Mouse (Mus musculus): ENCODE data around the gene Amer3. TPM values are rescaled to one million over a fixed set of nuclear protein-coding genes. Genes with fewer than 3 reads are reported as not detected.
"Not testable (repeated sequence)": the region's sequence is repeated elsewhere in the genome, so short reads cannot be mapped to it uniquely, and the experiment has no call there.

The Amer3 gene
- polyA plus RNA-seq, 1 experiment from 2014 or later, result 0.64 TPM

DNA sequence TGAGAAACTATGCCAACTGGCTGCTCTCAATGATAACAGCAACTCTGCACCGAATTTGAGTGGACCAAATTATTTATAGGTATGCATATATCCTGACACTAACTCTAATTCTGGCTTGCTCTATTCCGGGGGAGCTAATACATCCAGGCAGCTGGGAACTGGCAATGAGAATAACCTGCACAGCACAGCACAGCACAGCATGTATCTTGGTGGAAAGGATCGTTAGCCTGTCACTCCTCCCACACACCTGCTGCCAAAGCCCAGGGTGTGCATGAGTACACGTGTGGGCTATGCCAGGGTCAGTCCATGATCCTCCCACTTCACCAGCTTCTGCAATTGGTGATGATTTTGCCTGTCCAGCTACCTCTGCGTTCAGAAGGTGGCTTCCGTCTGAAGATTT, 8.0 kb upstream of the Amer3 start:
- H3K9me3 ChIP-seq, result no peaks in the 10 kb centered on the region
- DNase-seq (ENCODE audit: low spot score), result no peak
- 86% methylated on average over 6 of the region's 6 CpGs for WGBS
- H3K36me3 ChIP-seq (replicated peaks), result no peaks in the 10 kb centered on the region
- no peak overlapping the region for H3K27ac ChIP-seq (replicated peaks)
- H3K4me3 ChIP-seq, result no peak overlapping the region
- H3K27me3 ChIP-seq (replicated peaks; ENCODE audit: low read depth, poor library complexity, severe bottlenecking), result no peaks in the 10 kb centered on the region
- H3K4me1 ChIP-seq, result no peaks in the 10 kb centered on the region

DNA sequence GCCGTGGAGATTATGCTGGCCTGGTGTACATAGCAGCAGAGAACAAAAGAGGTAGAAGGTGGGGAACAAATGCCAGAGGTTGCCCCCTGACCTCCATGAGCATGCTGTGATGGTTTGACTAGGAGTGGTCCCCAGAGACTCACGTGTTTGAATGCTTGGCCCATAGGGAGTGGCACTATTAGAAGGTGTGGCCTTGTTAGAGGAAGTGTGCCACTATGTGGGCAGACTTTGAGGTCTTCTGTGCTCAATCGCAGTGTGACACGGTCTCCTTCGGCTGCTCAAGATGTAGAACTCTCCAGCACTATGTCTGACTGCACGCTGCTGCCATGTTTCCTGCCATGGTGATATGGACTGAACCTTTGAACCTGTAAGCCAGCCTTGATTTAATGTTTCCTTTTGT, 6.2 kb upstream of the Amer3 start:
- Histone ChIP-seq H3K27ac (replicated peaks) (no peak overlapping the region), H3K4me3 (no peak overlapping the region), H3K9me3 (no peaks in the 10 kb centered on the region), H3K4me1 (no peaks in the 10 kb centered on the region), H3K36me3 (replicated peaks) (no peaks in the 10 kb centered on the region), H3K27me3 (replicated peaks; ENCODE audit: low read depth, poor library complexity, severe bottlenecking) (peaks cover 9% of the 10 kb centered on the region)
- WGBS, result 85% methylated on average over 6 of the region's 6 CpGs
- DNase-seq (ENCODE audit: low spot score), result no peak

DNA sequence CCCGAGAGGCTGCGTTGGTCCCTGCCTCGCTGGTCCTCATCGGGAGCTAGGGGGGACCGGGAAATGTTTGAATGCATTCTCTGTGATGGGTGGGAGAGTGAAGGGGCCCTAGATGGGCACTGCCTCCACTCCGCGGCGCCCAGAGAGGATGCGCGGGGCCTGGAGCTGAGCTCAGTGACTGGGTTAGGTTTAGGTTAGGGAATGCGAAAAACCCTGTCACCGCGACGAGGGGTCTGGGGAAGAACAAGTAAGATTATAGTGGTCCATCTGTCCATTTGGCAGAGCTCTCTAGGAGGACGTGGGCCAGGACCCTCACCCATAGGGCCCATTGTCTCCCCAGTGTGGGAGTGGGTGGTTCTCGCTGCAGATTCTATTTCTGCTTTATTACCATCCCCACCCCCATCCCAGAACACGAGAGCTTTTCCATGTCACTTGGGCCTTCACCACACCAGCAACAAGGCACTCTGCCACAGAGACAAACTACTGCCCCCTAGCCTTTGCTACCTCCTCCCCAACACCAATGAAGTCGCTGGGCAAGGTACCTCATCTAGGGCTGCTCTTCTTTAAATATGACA, 412 bp downstream of the Amer3 start:
- H3K27me3 ChIP-seq (replicated peaks; ENCODE audit: low read depth, poor library complexity, severe bottlenecking), result peaks cover 41% of the 10 kb centered on the region
- H3K27ac ChIP-seq (replicated peaks), result no peak overlapping the region
- no peaks in the 10 kb centered on the region for H3K9me3 ChIP-seq
- H3K4me3 ChIP-seq, result peak overlapping the region; percentile 58
- WGBS, result 3% methylated on average over 18 of the region's 18 CpGs
- peaks cover 14% of the 10 kb centered on the region for H3K4me1 ChIP-seq
- no peak for DNase-seq (ENCODE audit: low spot score)
- no peaks in the 10 kb centered on the region for H3K36me3 ChIP-seq (replicated peaks)

DNA sequence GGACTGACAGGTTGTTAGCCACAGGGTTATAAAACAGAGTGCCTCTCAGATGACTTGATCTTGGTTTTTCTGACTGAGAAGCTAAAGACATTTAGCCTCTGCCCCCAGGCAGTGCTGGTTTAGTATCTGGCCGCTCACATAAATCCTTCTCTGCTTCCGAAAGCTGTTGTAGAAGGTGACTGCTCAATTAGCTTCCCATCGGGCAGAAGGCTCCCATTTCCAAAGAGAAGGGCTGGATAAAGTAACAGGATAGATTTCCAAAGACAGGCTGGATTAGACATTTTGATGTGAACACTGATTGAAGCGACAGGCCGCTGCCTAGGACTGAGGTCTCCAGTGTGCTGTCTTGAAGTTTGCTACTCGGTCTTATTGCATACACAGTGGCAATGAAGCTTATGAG, 2.8 kb downstream of the Amer3 start:
- 61% methylated on average over 6 of the region's 6 CpGs for WGBS
- no peak overlapping the region for H3K4me3 ChIP-seq
- no peaks in the 10 kb centered on the region for H3K36me3 ChIP-seq (replicated peaks)
- DNase-seq (ENCODE audit: low spot score), result no peak
- no peak overlapping the region for H3K27ac ChIP-seq (replicated peaks)
- peaks cover 14% of the 10 kb centered on the region for H3K4me1 ChIP-seq
- peaks cover 41% of the 10 kb centered on the region for H3K27me3 ChIP-seq (replicated peaks; ENCODE audit: low read depth, poor library complexity, severe bottlenecking)
- no peaks in the 10 kb centered on the region for H3K9me3 ChIP-seq

DNA sequence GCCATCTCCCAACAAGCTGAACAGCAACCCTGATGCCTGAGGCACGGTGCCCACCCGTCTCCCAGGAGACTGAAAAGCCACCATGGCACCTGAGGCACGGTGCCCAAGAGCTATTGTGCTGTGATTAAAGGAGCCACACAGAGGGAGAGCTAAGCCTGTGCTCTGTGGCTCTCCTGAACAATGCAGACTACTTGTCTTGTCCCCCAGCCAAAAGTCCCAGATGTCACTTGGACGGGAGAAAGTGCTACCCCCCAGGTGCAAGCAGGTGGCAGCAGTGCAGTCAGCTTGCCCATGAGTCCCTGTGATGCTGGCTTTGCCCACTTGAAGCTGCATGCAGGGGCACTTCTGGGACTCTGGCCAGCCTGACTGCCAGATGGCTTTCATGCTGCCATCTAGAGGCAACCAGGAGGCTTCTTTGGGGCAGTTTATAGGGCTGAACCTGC, 4.4 kb downstream of the Amer3 start:
- H3K36me3 ChIP-seq (replicated peaks), result no peaks in the 10 kb centered on the region
- no peak for DNase-seq (ENCODE audit: low spot score)
- peaks cover 26% of the 10 kb centered on the region for H3K27me3 ChIP-seq (replicated peaks; ENCODE audit: low read depth, poor library complexity, severe bottlenecking)
- H3K4me3 ChIP-seq, result no peak overlapping the region
- H3K27ac ChIP-seq (replicated peaks), result no peak overlapping the region
- 28% methylated on average over 4 of the region's 4 CpGs for WGBS
- H3K9me3 ChIP-seq, result no peaks in the 10 kb centered on the region
- H3K4me1 ChIP-seq, result peaks cover 12% of the 10 kb centered on the region

DNA sequence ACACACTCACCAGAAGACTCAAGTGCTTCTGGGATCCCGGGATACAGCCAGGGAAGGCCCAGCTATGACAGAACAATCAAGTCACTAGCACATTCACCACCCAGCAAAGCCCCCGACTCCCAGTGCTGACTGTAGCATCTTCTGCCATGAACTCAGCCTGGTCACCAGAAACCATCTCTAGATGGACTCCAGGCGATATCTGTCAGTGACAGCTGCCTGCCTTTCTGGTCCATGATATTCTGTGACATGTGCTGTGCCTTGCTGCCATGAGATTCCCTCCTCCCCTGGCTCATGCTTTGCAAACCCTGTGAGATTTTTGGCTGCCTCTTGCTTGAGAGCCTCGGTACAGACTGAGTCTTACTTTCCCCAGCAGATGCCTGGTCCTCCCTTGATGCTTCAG, 5.3 kb downstream of the Amer3 start:
- Histone ChIP-seq H3K9me3 (no peaks in the 10 kb centered on the region), H3K27ac (replicated peaks) (no peak overlapping the region), H3K4me1 (peaks cover 3% of the 10 kb centered on the region; the same call in 1 of the 2 replicates), H3K36me3 (replicated peaks) (no peaks in the 10 kb centered on the region), H3K27me3 (replicated peaks; ENCODE audit: low read depth, poor library complexity, severe bottlenecking) (peaks cover 17% of the 10 kb centered on the region), H3K4me3 (no peak overlapping the region)
- no peak for DNase-seq (ENCODE audit: low spot score)
- 78% methylated on average over 4 of the region's 4 CpGs for WGBS

DNA sequence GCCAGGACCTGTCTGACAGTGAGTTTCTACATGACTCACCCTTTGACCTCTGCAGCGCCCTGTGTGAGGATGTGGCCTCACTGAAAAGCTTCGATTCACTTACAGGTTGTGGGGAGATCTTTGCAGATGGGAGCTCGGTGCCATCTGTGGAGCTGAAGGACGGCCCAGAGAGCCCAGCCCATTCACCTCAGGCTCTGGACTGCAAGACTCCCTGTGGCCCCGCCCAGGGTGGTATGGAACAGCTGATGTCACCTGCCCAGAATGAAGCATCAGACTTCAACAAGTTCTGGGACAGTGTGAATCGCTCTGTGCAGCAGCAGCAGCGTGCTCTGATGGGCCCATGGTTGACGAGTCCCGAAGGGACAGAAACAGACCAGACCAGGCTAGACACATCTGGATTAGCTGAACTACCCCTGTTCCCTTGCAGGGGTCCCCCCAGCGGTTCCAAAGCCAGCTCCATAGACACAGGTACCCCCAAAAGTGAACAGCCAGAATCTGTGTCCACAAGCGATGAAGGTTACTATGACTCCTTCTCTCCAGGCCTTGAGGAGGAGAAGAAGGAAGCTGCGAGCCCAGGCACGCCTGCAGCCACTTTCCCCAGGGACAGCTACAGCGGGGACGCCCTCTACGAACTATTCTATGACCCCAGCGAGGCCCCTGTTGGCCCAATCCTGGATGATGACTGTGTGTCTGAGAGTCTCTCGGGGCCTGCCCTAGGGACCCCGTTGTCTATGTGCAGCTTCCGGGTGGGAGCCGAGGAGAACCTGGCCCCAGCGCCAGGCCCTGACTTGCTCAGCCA, 8.0 kb downstream of the Amer3 start:
- no peak overlapping the region for H3K27ac ChIP-seq (replicated peaks)
- no peaks in the 10 kb centered on the region for H3K4me1 ChIP-seq
- no peaks in the 10 kb centered on the region for H3K27me3 ChIP-seq (replicated peaks; ENCODE audit: low read depth, poor library complexity, severe bottlenecking)
- no peak for DNase-seq (ENCODE audit: low spot score)
- no peaks in the 10 kb centered on the region for H3K36me3 ChIP-seq (replicated peaks)
- WGBS, result 83% methylated on average over 22 of the region's 22 CpGs
- H3K4me3 ChIP-seq, result no peak overlapping the region
- H3K9me3 ChIP-seq, result no peaks in the 10 kb centered on the region

DNA sequence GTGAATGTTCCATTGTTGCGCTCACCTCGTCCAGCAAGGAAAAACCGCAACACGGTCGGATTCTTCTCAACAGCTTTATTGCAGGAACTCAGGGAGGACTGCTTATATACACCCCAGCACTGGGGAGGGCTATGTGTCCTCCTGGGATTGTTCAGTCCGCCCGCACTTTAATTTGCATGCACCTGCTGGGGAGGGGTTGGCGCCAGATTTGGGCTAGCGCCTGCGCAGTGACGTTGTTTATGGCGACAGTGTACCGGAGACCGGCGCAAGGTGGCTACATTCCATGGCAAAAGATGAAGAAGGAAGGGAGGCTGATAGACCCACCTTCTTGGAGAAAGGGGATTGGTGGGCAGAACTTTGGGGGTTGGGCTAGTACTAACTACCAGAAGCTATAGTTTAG, 20.5 kb downstream of the Amer3 start:
- WGBS, result 74% methylated on average over 15 of the region's 15 CpGs
- no peak overlapping the region for H3K4me3 ChIP-seq
- DNase-seq (ENCODE audit: low spot score), result no peak
- no peak overlapping the region for H3K27ac ChIP-seq (replicated peaks)
- H3K9me3 ChIP-seq, result no peaks in the 10 kb centered on the region
- no peaks in the 10 kb centered on the region for H3K27me3 ChIP-seq (replicated peaks; ENCODE audit: low read depth, poor library complexity, severe bottlenecking)
- no peaks in the 10 kb centered on the region for H3K36me3 ChIP-seq (replicated peaks)
- H3K4me1 ChIP-seq, result no peaks in the 10 kb centered on the region

DNA sequence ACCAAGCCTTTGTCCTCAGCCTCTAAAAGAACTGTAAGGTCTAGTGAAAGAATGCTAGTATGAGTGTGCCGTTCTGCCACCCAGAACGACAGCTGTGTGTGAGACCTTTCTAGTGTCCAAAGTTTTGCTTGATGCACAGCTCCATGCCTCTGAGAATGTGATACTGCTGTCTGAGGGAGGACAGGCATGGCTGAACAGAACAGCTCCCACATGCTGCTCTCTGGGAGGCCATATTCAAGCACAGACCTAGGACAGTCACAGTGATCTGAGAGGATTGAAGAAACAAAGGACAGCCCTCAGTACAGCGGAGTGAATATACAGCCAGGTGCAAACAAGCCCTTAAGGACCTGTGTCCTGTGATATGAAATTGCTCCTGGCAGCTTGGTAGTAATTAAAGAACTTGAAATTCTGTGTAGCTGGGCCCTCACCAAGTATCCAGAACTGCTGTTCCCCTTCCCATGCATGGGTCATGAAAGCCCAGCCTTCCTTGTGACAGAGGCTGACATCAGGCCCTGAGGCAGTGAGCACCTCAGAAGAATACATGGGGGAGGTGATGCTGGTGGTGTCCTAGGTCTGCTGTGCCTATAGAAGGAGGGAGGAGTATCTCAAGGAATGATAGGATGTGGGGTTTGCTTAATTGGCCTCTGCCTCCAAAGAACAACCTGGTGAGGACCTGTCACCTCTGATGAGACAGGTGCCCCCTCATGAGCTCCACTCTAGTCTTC, 22.0 kb downstream of the Amer3 start:
- WGBS, result 82% methylated on average over 3 of the region's 3 CpGs
- no peak overlapping the region for H3K4me3 ChIP-seq

DNA sequence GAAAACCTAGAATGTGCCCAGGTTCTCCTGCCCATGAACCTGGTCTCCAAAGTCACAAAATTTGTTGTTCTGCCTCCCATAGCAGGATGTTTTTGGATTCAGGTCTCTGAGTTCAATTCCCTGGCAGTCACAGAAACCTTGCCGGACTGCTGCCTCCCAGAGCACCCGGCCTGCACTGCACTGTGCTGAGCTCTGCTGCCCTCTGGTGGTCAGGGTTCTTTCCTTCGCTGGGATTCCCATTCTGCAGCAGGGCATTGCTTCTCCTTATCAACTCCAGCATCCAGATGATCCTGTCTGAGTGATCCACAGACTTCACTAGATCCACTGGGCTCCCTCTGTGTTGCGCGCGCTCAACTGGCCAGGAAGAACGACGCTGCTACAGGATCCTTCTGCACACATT, 22.9 kb downstream of the Amer3 start:
- no peaks in the 10 kb centered on the region for H3K27me3 ChIP-seq (replicated peaks; ENCODE audit: low read depth, poor library complexity, severe bottlenecking)
- no peak overlapping the region for H3K4me3 ChIP-seq
- no peaks in the 10 kb centered on the region for H3K4me1 ChIP-seq
- H3K27ac ChIP-seq (replicated peaks), result no peak overlapping the region
- 10% methylated on average over 8 of the region's 8 CpGs for WGBS
- H3K9me3 ChIP-seq, result no peaks in the 10 kb centered on the region
- DNase-seq (ENCODE audit: low spot score), result peak; percentile 87
- no peaks in the 10 kb centered on the region for H3K36me3 ChIP-seq (replicated peaks)

More for the DNA sequence above, 22.0 kb downstream of the Amer3 start:
- Histone ChIP-seq H3K4me1 (no peaks in the 10 kb centered on the region), H3K9me3 (no peaks in the 10 kb centered on the region), H3K36me3 (replicated peaks) (no peaks in the 10 kb centered on the region), H3K27me3 (replicated peaks; ENCODE audit: low read depth, poor library complexity, severe bottlenecking) (no peaks in the 10 kb centered on the region), H3K27ac (replicated peaks) (no peak overlapping the region)
- DNase-seq (ENCODE audit: low spot score), result no peak

DNA sequence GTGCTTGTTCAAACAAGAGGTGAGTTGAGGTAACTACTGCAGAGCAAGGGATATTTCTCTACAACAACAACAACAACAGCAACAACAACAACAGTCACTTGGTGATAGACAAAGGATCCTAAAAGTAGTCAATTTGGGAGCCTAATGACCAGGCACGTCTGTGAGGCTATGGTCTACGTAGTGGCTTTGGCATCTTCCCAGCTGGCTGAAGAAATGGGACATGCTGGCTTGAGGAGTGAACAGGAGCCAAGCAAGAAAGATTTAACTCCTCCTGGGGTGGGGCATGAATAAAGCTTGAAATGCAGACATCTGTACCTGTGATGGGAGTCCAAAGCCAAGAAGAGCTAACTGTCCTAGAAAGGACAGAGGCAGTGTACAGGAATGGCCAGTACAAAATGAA, 34.3 kb downstream of the Amer3 start:
- H3K4me3 ChIP-seq, result no peak overlapping the region
- H3K36me3 ChIP-seq (replicated peaks), result no peaks in the 10 kb centered on the region
- H3K27ac ChIP-seq (replicated peaks), result no peak overlapping the region
- no peaks in the 10 kb centered on the region for H3K4me1 ChIP-seq
- H3K9me3 ChIP-seq, result no peaks in the 10 kb centered on the region
- no peak for DNase-seq (ENCODE audit: low spot score)
- 87% methylated on average over 2 of the region's 2 CpGs for WGBS
- no peaks in the 10 kb centered on the region for H3K27me3 ChIP-seq (replicated peaks; ENCODE audit: low read depth, poor library complexity, severe bottlenecking)

DNA sequence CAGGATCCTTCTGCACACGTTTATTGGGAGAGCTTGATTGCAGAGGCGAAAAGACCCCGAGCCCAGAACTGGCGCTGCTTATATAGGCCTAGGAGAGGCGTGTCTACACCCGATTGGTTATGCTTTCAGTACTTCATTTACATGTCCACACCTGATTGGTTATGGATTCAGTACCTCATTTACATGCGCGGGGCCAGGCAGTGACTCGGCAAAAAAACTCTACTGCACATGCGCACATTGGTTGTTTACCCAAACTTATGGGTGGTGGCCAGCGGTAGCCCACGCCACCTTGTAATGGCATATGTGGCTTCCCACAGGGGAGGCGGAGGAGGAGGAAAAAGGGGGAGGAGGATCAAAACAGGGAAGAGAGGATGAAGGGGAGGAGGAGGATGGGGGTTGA, 40.7 kb downstream of the Amer3 start:
- H3K27me3 ChIP-seq (replicated peaks; ENCODE audit: low read depth, poor library complexity, severe bottlenecking); H3K4me1 ChIP-seq; H3K27ac ChIP-seq (replicated peaks); DNase-seq (ENCODE audit: low spot score); H3K9me3 ChIP-seq; H3K36me3 ChIP-seq (replicated peaks); H3K4me3 ChIP-seq: not testable (repeated sequence)
- 94% methylated on average over 13 of the region's 13 CpGs for WGBS

DNA sequence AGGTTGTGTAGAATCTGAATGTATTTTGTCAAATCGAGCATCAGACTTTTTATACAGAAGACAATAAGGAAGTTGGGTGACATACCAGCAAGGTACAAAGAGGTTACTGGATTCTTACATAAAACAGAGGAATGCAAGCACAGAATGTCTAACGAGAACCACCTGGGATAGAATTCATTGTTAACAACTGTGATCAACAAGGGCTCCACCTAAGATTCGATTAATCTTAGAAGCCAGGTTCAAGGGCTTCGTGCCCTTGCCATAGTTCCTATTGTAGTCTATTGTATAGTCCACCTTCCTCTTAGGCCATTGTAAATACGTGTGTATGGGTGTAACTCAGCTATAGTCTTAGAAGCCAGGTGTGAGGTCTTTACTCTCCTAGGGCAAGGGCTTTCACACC, 41.3 kb downstream of the Amer3 start:
- DNase-seq (ENCODE audit: low spot score); H3K27me3 ChIP-seq (replicated peaks; ENCODE audit: low read depth, poor library complexity, severe bottlenecking); H3K9me3 ChIP-seq; H3K27ac ChIP-seq (replicated peaks); H3K4me1 ChIP-seq; H3K4me3 ChIP-seq; H3K36me3 ChIP-seq (replicated peaks): not testable (repeated sequence)
- WGBS, result 91% methylated on average over 5 of the region's 5 CpGs
